Mouse (Mus musculus) lung, postnatal 0 days (tissue): ENCODE measurements around the gene Vmn1r1.

Experiments used
- CTCF ChIP-seq: IDR thresholded peaks from 2 replicates; pipeline ENCODE4 v1.5.1; 2016; ENCODE audit warnings: antibody characterized with exemption, mild to moderate bottlenecking
- EP300 ChIP-seq: IDR thresholded peaks from 2 replicates; pipeline ENCODE4 v1.6.1; 2016; ENCODE audit warnings: antibody characterized with exemption, mild to moderate bottlenecking, control low read depth

DNA sequence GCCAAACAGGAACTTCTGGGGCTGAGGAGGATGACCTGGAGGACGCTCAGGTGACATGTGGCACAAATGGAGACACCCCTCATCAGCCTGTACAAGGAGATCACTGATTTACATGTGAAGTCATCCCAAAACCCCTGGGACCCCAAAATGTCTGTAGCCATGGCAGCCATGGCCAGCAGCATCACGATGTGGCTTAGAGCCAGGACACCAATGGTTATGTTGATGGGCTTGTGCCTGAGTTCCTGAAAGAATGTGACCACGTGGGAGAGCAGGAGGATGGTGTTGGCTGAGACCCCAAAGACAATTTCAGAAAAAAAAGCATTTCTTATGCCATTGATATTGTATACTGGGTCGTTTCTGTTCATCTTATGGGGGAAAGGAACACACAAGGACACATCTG, 6.6 kb downstream of the Vmn1r1 start:
- no peak for TF ChIP-seq EP300
- no peak for TF ChIP-seq CTCF
